Mouse (Mus musculus) heart, embryonic 10.5 days (tissue): ENCODE results near the gene Cep290. TPM values are rescaled to one million over a fixed set of nuclear protein-coding genes. Genes with fewer than 3 reads are reported as not detected.
"Not testable (repeated sequence)": the region's sequence is repeated elsewhere in the genome, so short reads cannot be mapped to it uniquely, and the experiment has no call there.

Experiments used
- DNase-seq: peaks from one replicate; pipeline ENCODE4 v3.0.0-alpha.2; 2017; ENCODE audit warnings: low spot score
- H3K27ac ChIP-seq: fragments of 300-500 bp; sonication (generic); 2 replicates; pipeline ENCODE4 v1.5.1; 2016; ENCODE audit warnings: mild to moderate bottlenecking
- H3K27me3 ChIP-seq: fragments of 300-500 bp; sonication (generic); 2 replicates; pipeline ENCODE4 v1.6.1; 2016; ENCODE audit warnings: mild to moderate bottlenecking; ENCODE audit not compliant: poor library complexity, insufficient read depth, severe bottlenecking
- H3K36me3 ChIP-seq: fragments of 300-500 bp; sonication (generic); 2 replicates; pipeline ENCODE4 v1.6.1; 2016; ENCODE audit warnings: mild to moderate bottlenecking, moderate library complexity
- H3K4me1 ChIP-seq: fragments of 300-500 bp; sonication (generic); 2 replicates; pipeline ENCODE4 v1.6.1; 2016; ENCODE audit warnings: mild to moderate bottlenecking
- H3K4me3 ChIP-seq: fragments of 300-500 bp; sonication (generic); 2 replicates; pipeline ENCODE4 v1.5.1; 2016; ENCODE audit warnings: mild to moderate bottlenecking, moderate library complexity
- H3K9me3 ChIP-seq: fragments of 300-500 bp; sonication (generic); 2 replicates; pipeline ENCODE4 v1.6.1; 2016; ENCODE audit warnings: mild to moderate bottlenecking, moderate library complexity
- WGBS: fragments of 180-500 bp; shearing (Covaris S2); methylation state at CpG from one replicate; pipeline ENCODE4 v1.1.7; 2016; 5-methylcytosine and 5-hydroxymethylcytosine counted together
- polyA plus RNA-seq: library from polyadenylated mRNA; unstranded; fragments of >200 nt; fragmentation: Nextera tagmentation; extraction: Ambion mirVana; gene quantifications from 2 replicates; pipeline ENCODE4 v1.2.1, GENCODE M21; 2016

Gene Cep290
- polyA plus RNA-seq, 1 experiment from 2014 or later, result 4.5 TPM

DNA sequence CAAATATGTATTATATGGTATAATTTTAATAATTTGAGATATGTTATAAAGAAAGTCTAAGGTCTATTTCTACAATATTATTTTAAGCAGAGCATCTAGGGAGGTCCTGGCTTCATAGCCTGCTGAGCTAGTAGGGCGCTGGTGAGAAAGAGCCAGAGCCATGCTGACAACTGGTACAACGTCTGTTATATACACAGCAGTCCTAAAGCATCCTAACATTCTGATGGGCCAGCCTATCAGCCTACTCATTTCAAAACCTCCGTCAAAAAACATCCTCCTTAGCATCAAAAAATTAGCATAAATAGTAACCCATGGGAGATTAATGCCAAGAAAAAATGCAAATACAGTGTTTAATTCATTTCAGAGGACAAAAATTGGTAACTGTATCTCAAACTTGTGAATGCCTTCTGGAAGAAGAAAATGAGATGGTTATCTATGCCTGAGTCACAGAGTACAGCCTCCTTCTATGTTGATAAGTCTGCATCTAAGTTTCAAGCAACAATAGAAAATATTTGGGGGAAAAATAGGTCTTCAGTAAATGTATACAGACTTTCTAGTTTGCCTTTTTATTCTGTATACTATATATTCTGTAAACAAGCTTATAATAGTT is 69.3 kb downstream of the Cep290 start:
- no peaks in the 10 kb centered on the region for H3K27me3 ChIP-seq
- 82% methylated on average over 3 of the region's 3 CpGs for WGBS
- no peaks in the 10 kb centered on the region for H3K4me1 ChIP-seq
- H3K9me3 ChIP-seq, result no peaks in the 10 kb centered on the region
- DNase-seq, result no peak
- no peak overlapping the region for H3K27ac ChIP-seq
- no peak overlapping the region for H3K4me3 ChIP-seq
- no peaks in the 10 kb centered on the region for H3K36me3 ChIP-seq

DNA sequence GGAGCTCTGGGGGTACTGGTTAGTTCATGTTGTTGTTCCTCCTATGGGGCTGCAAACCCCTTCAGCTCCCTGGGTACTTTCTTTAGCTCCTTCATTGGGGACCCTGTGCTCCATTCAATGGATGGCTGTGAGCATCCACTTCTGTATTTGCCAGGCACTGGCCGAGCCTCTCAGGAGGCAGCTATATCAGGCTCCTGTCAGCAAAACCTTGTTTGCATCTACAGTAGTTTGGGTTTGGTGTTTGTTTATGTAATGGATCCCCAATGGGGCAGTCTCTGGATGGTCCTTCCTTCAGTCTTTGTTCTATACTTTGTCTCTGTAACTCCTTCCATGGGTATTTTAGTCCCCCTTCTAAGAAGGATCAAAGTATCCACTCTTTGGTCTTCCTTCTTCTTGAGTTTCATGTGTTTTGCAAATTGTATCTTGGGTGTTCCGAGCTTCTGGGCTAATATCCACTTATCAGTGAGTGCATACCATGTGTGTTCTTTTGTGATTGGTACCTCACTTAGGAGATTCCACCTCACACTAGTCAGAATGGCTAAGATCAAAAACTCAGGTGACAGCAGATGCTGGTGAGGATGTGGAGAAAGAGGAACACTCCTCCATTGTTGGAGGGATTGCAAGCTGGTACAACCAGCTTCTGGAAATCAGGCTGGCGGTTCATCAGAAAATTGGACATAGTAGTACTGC is 73.0 kb downstream of the Cep290 start:
- not testable (repeated sequence) for DNase-seq, H3K27me3 ChIP-seq, H3K9me3 ChIP-seq, H3K4me3 ChIP-seq, H3K4me1 ChIP-seq, H3K27ac ChIP-seq
- peaks cover 13% of the 10 kb centered on the region; the same call in 1 of the 2 replicates for H3K36me3 ChIP-seq
- WGBS, result 83% methylated on average over 3 of the region's 3 CpGs

DNA sequence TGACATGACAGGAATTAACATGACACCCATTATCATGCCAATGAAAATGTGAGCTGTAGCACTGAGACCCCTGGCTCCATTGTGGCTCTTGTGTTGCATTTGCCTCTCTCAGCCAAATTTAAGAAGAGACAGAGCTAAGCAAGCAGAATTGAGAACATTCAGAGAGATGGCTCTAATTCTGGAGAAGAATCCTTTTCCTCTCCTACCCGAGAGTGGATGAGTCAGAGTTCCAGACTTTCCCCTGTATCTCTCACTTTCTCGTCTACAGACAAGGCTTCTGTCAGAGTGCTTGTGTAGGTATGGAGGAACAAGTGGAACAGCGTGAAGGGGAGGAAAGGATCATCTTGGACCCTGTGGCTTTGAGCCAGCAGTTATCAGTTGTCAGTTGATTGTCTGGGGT is 76.8 kb downstream of the Cep290 start:
- Histone ChIP-seq H3K4me1 (no peaks in the 10 kb centered on the region), H3K27me3 (no peaks in the 10 kb centered on the region), H3K9me3 (no peaks in the 10 kb centered on the region), H3K36me3 (peaks cover 20% of the 10 kb centered on the region; the same call in 1 of the 2 replicates), H3K4me3 (no peak overlapping the region), H3K27ac (no peak overlapping the region)
- WGBS, result 64% methylated on average over 3 of the region's 3 CpGs
- no peak for DNase-seq

DNA sequence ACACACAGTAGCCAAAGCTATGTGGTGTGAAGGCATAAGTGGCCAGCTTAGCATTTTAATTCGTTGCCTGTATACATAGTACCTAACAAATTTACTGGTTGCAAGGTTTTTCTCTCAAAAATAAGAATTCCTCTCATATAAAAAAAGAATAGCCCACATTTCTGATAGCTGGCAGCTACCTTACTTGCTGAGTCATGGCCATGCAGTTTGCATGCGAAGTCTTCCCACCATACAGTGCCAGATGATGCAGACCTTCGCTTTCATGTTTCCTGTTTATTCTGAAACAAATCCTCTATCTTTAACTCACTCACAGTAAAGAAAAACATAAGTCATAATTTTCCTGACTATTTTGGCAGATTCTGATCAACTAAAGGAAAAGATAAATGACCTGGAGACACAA is 84.3 kb downstream of the Cep290 start:
- DNase-seq, result no peak
- Histone ChIP-seq H3K9me3 (no peaks in the 10 kb centered on the region), H3K27me3 (no peaks in the 10 kb centered on the region), H3K4me1 (no peaks in the 10 kb centered on the region), H3K4me3 (no peak overlapping the region), H3K36me3 (peaks cover 28% of the 10 kb centered on the region), H3K27ac (no peak overlapping the region)
- 89% methylated on average over 3 of the region's 3 CpGs for WGBS

- no peaks in the 10 kb centered on the region for H3K27me3 ChIP-seq
- peaks cover 43% of the 10 kb centered on the region for H3K36me3 ChIP-seq
- H3K27ac ChIP-seq, result no peak overlapping the region
- H3K4me1 ChIP-seq, result no peaks in the 10 kb centered on the region
- H3K4me3 ChIP-seq, result no peak overlapping the region
- no peaks in the 10 kb centered on the region for H3K9me3 ChIP-seq
- no peak for DNase-seq
- WGBS, result 88% methylated on average over 7 of the region's 7 CpGs
Measured at GRCm38 (mm10) chr10:100574505-100575149, 87.3 kb downstream of the Cep290 start.

DNA sequence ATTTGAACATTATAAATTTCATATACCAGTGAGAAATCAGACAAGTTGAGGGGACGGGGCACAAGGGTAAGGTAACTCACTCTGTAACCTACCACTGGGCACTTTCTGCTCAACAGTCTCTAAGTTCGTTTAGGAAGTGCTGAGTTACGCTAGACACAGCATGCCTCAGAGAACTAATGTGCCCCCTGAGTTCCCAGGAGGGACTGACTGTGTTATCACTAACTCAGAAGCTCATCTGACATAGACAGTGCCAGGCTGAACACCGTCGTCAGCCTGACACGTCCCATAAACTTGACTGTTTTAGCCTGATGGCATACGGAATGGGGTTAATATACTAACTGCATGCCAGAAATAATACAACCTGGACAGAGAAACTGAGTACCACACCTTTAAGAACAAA is 87.9 kb downstream of the Cep290 start:
- Histone ChIP-seq H3K4me3 (no peak overlapping the region), H3K27me3 (no peaks in the 10 kb centered on the region), H3K27ac (no peak overlapping the region), H3K36me3 (peaks cover 43% of the 10 kb centered on the region), H3K9me3 (no peaks in the 10 kb centered on the region), H3K4me1 (no peaks in the 10 kb centered on the region)
- DNase-seq, result no peak
- WGBS, result 82% methylated on average over 7 of the region's 7 CpGs

DNA sequence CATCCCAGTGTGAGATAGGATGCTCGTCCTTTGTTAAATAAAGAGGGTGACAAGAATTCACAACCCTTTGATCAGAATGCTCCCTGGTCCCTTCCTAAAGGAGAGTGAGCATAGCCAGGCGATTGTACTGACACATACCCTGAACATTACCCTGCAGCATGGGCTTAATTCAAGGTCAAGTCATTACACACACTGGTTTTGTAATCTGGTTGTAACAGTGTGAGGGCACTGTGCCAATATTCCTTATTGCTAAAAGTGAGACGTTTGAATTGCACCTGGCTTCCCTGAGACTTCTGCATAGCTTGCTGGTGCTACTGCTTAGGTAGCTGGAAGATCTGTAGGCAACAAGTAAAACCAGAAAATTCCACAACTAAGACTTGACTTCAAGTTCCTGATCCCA is 96.8 kb downstream of the Cep290 start:
- DNase-seq, result no peak
- Histone ChIP-seq H3K9me3 (no peaks in the 10 kb centered on the region), H3K4me3 (no peak overlapping the region), H3K27me3 (no peaks in the 10 kb centered on the region), H3K4me1 (0 out of 2 replicates have a peak, but pooled peaks cover 6% of the 10 kb centered on the region), H3K36me3 (0 out of 2 replicates have a peak, but pooled peaks cover 7% of the 10 kb centered on the region), H3K27ac (no peak overlapping the region)
- WGBS, result 86% methylated on average over 3 of the region's 3 CpGs

DNA sequence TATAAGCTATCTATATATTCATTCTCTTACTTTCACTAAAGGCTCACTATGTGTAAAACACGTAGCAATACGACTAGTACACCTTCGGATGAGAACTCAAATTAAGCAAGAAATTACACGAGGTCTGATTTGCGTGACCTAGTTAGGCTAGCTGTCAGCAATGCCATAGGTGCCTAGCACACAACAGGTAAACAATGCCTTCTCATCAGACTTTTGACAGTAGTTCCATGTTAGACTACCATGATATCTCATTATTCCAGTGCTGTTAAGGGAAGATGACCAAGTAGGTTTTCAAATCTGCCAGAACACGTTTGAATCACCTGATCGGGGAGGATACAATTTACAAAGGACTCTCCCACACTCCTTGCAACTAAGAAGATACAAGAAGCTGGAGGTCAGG is 101.2 kb downstream of the Cep290 start:
- WGBS, result 44% methylated on average over 7 of the region's 7 CpGs
- DNase-seq, result no peak
- no peaks in the 10 kb centered on the region for H3K27me3 ChIP-seq
- peak overlapping the region; percentile 80 for H3K4me3 ChIP-seq
- H3K9me3 ChIP-seq, result no peaks in the 10 kb centered on the region
- 0 out of 2 replicates have a peak, but pooled peaks cover 7% of the 10 kb centered on the region for H3K36me3 ChIP-seq
- H3K4me1 ChIP-seq, result 0 out of 2 replicates have a peak, but pooled peaks cover 6% of the 10 kb centered on the region
- H3K27ac ChIP-seq, result peak overlapping the region; percentile 88

DNA sequence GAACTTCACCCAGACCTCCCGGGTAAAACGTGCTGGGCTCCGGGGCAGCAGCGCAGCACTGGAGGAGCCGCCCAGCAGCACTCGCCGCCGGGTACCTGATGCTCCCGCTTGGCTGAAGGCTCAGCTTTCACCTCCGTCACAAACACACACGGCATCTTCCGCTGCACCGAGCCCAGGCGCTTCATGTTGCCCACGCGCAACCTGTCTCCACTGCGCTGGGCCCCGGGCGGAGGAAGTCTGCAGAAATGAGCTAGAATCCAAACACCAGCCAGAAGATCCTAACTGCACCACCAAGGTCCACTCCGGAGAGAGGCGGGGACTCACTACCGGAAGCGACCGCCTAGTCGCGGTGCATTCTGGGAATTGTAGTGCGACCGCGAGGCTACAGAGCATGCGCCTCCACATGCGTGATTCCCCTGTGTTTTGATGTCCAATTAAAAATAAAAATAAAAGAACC is 101.6 kb downstream of the Cep290 start:
- H3K27ac ChIP-seq, result peak overlapping the region; percentile 88
- 0% methylated on average over 31 of the region's 31 CpGs for WGBS

DNA sequence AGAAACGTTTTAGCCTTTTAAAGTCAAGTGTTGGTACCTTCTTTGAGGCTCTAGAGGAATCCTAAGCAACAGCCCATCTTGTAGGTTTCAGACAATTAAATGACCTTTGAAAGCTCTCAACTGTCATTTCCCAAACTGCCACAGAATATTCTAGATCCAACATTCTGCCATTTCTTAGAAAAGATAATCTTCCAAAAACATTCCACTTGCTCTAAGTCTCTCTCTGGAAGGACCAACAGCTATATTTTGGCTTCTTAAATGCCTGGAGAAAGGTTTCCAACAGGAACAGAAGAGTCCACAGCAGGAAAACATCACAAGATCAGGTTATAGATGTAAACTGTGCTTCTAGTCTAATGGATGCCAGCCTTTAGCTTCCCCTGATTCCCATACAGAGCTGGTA is 103.0 kb downstream of the Cep290 start, which contains the start of the genes 4930430F08Rik and 1700017N19Rik:
4930430F08Rik (minus strand) TSS at position 101 of the 400 bp plus-strand sequence.
1700017N19Rik (plus strand) TSS at position 162 of the 400 bp plus-strand sequence.
- Histone ChIP-seq H3K36me3 (no peaks in the 10 kb centered on the region), H3K27ac (peak within 1 kb of the TSS; percentile 88; the same call in 1 of the 2 replicates), H3K4me1 (0 out of 2 replicates have a peak, but pooled peaks cover 6% of the 10 kb centered on the region), H3K9me3 (no peaks in the 10 kb centered on the region), H3K27me3 (no peaks in the 10 kb centered on the region), H3K4me3 (peak within 1 kb of the TSS; percentile 80)
- 76% methylated on average over 1 of the region's 1 CpGs for WGBS
- DNase-seq, result no peak

More for the DNA sequence above, 101.6 kb downstream of the Cep290 start:
- Histone ChIP-seq H3K36me3 (0 out of 2 replicates have a peak, but pooled peaks cover 5% of the 10 kb centered on the region), H3K4me1 (0 out of 2 replicates have a peak, but pooled peaks cover 6% of the 10 kb centered on the region), H3K4me3 (peak overlapping the region; percentile 80), H3K27me3 (no peaks in the 10 kb centered on the region), H3K9me3 (no peaks in the 10 kb centered on the region)
- DNase-seq, result peak; percentile 95

- Histone ChIP-seq H3K9me3 (no peaks in the 10 kb centered on the region), H3K36me3 (no peaks in the 10 kb centered on the region), H3K4me3 (no peak overlapping the region), H3K4me1 (no peaks in the 10 kb centered on the region), H3K27ac (no peak overlapping the region), H3K27me3 (no peaks in the 10 kb centered on the region)
- no peak for DNase-seq
- WGBS, result 78% methylated on average over 3 of the region's 3 CpGs
Measured at GRCm38 (mm10) chr10:100598339-100598738, 111.0 kb downstream of the Cep290 start.

DNA sequence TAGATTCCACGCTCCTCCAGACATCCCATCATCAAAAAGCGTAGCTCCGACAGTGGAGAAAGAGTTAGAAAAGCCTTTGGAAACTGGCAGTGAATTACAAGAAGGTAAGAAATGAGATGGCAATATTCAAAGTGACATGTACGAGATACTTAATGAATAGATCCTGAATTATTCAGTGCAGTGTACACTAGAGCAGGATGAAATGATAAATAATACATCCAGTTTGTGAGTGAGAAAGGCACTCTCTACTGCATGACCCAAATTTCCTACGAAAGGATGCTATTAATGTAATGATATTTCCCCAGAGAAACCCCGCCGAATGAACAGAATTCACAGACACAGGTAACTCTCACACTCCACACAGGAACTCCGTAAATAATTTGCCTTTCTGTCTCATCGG is 116.2 kb downstream of the Cep290 start:
- H3K27ac ChIP-seq, result no peak overlapping the region
- H3K9me3 ChIP-seq, result no peaks in the 10 kb centered on the region
- H3K36me3 ChIP-seq, result no peaks in the 10 kb centered on the region
- no peak for DNase-seq
- no peaks in the 10 kb centered on the region for H3K4me1 ChIP-seq
- H3K27me3 ChIP-seq, result no peaks in the 10 kb centered on the region
- no peak overlapping the region for H3K4me3 ChIP-seq
- WGBS, result 83% methylated on average over 9 of the region's 9 CpGs

DNA sequence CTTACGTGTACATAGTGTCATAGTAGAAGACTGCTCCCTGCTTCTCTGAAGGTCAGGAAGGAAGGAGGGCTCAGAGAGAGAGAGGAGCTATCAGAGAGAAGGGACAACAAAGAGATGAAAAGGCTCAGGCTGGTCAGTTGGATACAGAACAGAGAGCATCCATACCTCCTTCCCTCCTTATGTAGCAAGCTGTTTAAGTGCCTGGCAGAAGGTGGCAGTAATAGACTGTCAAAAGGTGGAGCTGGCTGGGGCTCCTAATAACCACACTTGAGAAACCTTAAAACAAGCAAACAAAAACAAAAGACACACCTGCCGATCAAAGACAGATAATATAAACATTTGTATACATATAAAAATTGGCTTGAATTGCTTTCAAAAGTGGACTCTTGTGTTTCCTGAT is 116.9 kb downstream of the Cep290 start:
- 76% methylated on average over 2 of the region's 2 CpGs for WGBS
- Histone ChIP-seq H3K36me3 (no peaks in the 10 kb centered on the region), H3K9me3 (no peaks in the 10 kb centered on the region)

More for the DNA sequence above, 116.9 kb downstream of the Cep290 start:
- no peak for DNase-seq
- Histone ChIP-seq H3K27ac (no peak overlapping the region), H3K27me3 (no peaks in the 10 kb centered on the region), H3K4me3 (no peak overlapping the region), H3K4me1 (no peaks in the 10 kb centered on the region)
